Mouse (Mus musculus): ENCODE results near the gene Ctsc.
"Not testable (repeated sequence)": the region's sequence is repeated elsewhere in the genome, so short reads cannot be mapped to it uniquely, and the experiment has no call there.

Ctsc gene

GRCm38 (mm10) chr7:88277858-88278627 lies at the start of gene Ctsc:
Gene Ctsc, plus strand, starts transcription at chr7:88278085.
- DNase-seq (ENCODE audit: inconsistent ontology term) = peak; percentile 96

- DNase-seq (ENCODE audit: inconsistent ontology term) = peak; percentile 84
Observed at GRCm38 (mm10) chr7:88229051-88229450, 48.8 kb upstream of the Ctsc start.

- DNase-seq (ENCODE audit: inconsistent ontology term) = no peak
Observed at GRCm38 (mm10) chr7:88230121-88230520, 47.8 kb upstream of the Ctsc start.

- no peak for DNase-seq (ENCODE audit: inconsistent ontology term)
Observed at GRCm38 (mm10) chr7:88230756-88231522, 46.9 kb upstream of the Ctsc start.

DNA sequence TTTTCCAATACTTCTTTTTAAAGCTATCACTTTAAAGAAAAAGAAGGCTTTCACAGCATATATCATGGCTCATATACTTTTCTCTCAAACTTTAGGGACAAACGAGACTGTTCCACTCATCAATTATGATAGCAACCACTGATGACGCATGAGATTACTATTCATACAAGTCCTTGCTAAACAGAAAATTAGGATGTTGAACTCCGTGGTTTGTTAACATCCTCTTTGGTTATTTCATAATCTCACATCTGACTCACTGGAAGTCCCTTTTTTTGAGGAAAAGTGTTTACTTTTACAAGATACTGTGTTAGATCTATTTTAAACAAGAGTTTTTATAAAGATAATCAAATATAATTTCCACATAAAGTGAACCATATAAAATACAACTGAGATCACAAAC lies 34.8 kb upstream of the Ctsc start:
- peak; percentile 77 for DNase-seq (ENCODE audit: inconsistent ontology term)

DNA sequence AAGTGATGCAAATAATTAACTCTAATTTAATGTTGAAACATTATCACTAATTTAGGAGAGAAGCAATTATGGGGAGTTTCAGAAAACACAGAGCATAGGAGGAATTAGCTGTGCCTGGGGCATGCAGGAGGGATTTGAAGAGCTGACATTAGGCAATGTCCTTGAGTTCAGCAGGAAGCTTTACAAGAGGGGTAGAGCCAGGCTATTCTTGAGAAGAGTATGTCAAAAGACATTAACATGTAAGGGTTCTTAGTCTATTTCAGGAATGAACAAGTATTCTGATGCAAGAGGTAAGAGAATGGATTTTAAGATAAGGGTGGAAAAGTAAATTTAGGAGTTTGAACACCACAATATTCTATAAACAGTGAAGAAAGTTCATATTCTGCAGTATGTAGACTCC lies 33.4 kb upstream of the Ctsc start:
- DNase-seq (ENCODE audit: inconsistent ontology term) = no peak

GRCm38 (mm10) chr7:88250380-88250779 lies 27.5 kb upstream of the Ctsc start:
- not testable (repeated sequence) for DNase-seq (ENCODE audit: inconsistent ontology term)

GRCm38 (mm10) chr7:88251535-88251934 lies 26.4 kb upstream of the Ctsc start:
- DNase-seq (ENCODE audit: inconsistent ontology term) = no peak

- DNase-seq (ENCODE audit: inconsistent ontology term) = no peak
Observed at GRCm38 (mm10) chr7:88252129-88252528, 25.8 kb upstream of the Ctsc start.

GRCm38 (mm10) chr7:88254884-88255283 lies 23.0 kb upstream of the Ctsc start:
- no peak for DNase-seq (ENCODE audit: inconsistent ontology term)

- no peak for DNase-seq (ENCODE audit: inconsistent ontology term)
Observed at GRCm38 (mm10) chr7:88259155-88259925, 18.5 kb upstream of the Ctsc start.

DNA sequence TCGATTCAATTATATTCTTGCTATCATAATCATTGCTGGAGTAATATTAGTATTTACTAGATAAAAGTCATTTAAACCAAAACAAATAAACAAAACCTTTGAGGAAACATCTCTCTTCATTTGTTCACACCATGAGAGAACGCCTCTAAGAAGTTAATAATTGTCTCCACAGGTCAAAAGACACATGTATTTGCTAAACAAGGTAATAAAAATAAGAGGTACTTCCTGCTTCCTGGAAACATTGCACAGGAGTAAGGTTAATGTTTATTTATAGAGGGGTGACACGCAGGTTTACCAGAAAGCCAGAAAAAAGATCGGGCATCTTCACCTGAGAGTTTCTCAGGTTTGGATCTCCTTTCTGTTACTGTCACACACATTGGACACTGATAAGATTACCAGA lies 16.1 kb upstream of the Ctsc start:
- no peak for DNase-seq (ENCODE audit: inconsistent ontology term)

DNA sequence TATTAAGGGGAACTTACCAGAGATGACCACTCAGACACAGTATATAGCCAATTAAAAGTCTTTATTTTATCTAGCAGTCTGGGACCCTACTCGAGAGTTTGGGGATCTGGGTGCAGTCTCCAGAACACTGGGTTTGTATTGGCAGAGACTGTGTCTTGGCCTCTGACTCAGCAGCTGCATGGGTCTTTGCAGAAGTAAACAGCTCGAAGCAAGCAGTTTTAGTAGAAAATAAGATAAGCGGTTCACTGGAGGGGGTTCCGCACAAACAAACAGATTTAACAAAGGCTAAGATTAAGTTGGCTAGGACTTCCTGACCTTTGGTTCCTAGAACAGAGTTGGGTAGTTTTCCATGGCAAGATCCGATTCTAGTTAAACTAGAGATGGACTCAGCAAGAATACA lies 13.0 kb upstream of the Ctsc start:
- no peak for DNase-seq (ENCODE audit: inconsistent ontology term)

DNA sequence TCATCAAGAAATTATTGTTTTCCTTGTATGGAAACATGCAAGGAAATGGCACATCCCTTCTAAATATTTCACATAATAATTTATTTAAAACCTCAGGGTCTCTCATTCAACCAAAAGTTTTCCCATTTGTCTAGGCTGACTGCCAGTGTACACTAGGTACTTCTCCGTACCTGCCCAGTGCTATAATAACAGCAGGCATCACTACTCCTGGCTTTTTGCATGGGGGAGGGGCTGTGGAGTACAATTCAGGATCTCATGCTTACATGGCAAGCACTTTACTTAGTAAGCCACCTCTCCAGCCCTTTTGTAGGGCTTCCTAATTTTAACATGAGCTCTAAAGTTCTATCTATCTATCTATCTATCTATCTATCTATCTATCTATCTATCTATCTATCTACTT lies 8.0 kb upstream of the Ctsc start:
- DNase-seq (ENCODE audit: inconsistent ontology term) = no peak

DNA sequence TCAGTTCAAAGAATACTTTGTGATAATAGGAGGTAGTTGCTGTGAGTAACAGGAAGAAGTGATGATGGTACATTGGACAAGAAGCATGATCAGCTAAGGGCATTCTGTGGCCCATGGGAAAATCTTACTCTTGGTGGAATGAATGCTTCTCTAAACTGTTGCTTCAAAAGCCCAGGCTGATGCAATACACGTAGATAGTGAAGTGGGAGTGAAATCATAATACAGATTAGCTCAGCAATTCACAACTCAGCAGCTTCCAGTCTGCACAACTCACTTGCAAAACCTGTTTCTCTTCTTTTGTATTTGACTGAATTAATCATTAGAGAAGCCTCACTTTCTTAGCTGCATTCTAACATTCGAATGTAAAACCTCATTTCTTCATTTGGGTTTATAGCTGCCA lies 6.4 kb upstream of the Ctsc start:
- no peak for DNase-seq (ENCODE audit: inconsistent ontology term)

- DNase-seq (ENCODE audit: inconsistent ontology term) = no peak
Observed at GRCm38 (mm10) chr7:88276914-88277765, 745 bp upstream of the Ctsc start.

GRCm38 (mm10) chr7:88278628-88279196 lies 827 bp downstream of the Ctsc start:
- no peak for DNase-seq (ENCODE audit: inconsistent ontology term)

DNA sequence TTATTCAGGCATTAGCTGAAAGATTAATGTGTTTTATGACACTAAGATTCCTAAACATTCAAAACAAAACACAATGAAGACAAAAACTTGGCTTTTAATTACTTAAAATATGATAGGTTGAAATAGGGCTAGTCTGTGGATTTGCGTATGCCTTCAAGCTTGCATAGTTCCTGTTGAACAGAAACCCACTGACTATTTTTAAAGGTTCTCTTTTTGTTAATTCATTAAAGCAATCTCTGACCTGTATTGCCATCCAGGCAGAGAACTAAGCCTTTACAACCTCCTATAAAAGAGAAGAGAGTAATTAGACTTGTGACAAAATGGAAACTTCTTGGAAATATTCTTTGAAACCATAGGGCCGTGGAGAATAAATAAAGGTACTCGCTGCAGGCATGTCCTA lies 7.4 kb downstream of the Ctsc start:
- no peak for DNase-seq (ENCODE audit: inconsistent ontology term)

DNA sequence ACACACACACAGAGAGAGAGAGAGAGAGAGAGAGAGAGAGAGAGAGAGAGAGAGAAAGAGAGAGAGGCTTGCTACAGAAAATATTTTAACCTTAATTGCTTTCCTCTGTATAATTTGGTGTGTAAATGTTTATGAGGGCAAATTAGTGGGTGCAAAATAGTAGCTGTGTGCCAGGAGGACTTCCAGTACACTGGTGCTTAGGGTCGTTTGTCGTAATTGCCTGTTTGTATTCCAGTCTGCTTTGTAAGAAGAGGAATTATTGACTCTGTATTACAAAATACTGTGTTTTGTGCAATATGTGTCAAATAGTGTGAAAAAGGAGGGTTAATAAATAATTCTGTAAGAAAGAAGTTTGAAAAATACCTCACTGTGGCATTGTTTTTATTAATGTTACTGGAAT lies 13.2 kb downstream of the Ctsc start:
- DNase-seq (ENCODE audit: inconsistent ontology term) = peak; percentile 43

DNA sequence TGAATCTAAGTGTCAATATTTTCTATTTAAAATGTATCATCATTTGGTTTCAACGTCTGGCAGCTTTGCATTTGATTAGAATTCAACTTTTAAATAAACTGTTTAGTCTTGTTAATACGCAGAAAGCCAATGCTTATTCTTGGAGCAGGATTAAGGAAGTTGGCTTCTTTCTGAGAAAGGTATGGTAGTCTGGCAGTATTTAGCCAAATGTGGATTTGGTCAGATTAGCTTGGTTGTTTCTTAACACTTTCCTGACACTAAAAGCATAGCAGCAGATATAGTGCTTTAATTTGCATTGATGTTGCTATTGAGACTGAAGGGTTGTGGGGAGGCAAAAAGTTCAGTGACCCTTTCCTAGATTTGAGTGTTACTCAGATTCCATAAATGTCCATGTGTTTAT lies 14.2 kb downstream of the Ctsc start:
- no peak for DNase-seq (ENCODE audit: inconsistent ontology term)

DNA sequence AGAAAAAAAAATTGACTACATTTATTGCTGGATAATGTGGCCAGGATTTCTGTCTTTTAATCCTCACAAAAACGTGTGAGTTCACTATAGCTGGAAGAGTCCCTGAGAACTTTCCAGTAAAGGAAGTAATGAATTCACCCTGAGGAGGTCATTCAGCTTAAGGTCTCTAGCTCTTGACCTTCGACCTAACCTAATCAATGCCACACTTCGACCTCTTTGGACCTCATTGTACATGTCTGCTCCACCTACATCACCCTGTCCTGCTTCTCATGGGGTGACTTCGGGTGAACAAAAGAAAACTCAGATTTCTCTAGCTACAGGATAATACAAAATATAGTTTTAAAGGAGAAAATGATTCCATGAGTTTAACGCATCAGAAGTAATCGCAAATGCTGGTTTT lies 16.0 kb downstream of the Ctsc start:
- DNase-seq (ENCODE audit: inconsistent ontology term) = no peak
